Mouse (Mus musculus) brain, embryonic 14.5 days (tissue): Measurements from ENCODE around the gene Exosc3.
"Not testable (repeated sequence)": the region's sequence is repeated elsewhere in the genome, so short reads cannot be mapped to it uniquely, and the experiment has no call there.

Experiments used
- CTCF ChIP-seq: fragments of 200-500 bp; IDR thresholded peaks from 2 replicates; pipeline ENCODE4 v1.5.1; 2012; ENCODE audit warnings: inconsistent platforms, mild to moderate bottlenecking, moderate library complexity, borderline replicate concordance; ENCODE audit not compliant: insufficient read depth, insufficient read length; ENCODE audit errors: extremely low read depth
- POLR2A ChIP-seq: fragments of 200-500 bp; IDR thresholded peaks from 2 replicates; pipeline ENCODE4 v1.6.1; 2012; ENCODE audit warnings: mild to moderate bottlenecking, inconsistent platforms, borderline replicate concordance; ENCODE audit not compliant: poor library complexity, insufficient read depth, insufficient read length, severe bottlenecking; ENCODE audit errors: extremely low read depth

DNA sequence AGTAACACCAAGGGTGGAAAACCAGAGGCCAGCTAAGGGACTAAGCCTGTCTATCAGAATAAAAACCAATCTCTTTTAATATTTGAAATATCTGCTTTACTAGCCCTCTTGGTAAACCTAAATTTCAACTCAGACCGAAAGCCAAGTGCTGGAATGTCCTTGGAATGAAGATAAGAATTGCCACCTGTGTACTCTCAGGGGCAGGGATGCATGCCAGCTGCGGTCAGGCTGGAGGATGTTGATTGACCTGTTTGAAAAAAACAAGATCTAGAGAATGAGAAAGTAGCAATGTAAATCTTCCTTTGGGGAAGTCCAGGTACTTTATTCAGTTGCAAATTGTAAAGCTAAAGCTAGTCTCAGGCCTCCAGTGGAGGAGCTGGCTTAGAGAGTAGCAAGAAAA lies 39.6 kb upstream of the Exosc3 start:
- not testable (repeated sequence) for TF ChIP-seq CTCF, POLR2A
